Mouse (Mus musculus) liver, embryonic 14 days (tissue): ENCODE measurements around the gene Cyp4f37. TPM values are rescaled to one million over a fixed set of nuclear protein-coding genes. Genes with fewer than 3 reads are reported as not detected.

ENCODE experiments used
- polyA plus RNA-seq: library from polyadenylated mRNA; depleted of rRNA; stranded (reverse); fragments of >200 nt; gene quantifications from 2 replicates; pipeline ENCODE4 v1.2.3, GENCODE M21; 2012; rRNA removed

Gene Cyp4f37
- polyA plus RNA-seq = not detected in 2 replicates

DNA sequence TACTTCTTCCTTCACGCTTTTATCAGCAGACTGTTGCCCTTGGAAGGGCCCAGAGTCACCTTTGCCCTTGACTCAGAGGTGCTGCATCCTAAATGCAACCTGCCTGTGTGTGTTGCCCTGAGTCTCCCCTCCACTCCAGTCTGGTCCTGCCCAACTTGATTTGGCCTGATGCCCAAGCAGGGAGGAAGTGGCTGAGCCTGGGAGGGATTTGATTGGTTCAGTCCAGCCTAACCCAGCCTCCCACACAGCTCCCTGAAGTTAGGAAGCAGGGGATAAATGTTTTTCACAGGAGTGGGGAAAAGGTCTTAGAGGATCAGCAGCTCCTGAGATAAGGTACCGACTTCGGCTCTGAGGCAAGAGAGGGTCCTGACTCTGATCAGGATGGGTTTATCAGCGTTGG is at the start of gene Cyp4f37:
TSS of gene Cyp4f37 (plus strand) at position 292 of the 400 bp plus-strand sequence.

DNA sequence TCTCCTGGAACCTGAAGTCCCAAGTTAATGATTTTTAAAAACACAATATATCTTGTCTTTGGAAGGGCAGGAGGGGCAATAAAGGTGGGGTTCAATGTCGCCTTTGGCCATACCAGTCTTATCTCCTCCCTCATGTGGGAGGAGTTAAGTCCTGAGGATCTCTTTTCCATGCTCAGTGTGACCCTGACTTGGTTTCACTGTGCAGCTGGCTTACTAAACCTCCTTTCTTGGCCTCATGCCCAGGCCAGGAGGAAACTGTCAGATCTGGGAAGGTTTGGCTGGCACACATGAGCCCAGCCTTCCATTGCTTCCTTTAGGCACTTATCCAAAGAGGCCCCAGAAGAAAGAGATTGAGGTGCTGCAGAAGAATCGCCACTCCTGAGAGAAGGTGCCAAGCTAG is 37.6 kb downstream of the Cyp4f37 start, which contains the start of gene Cyp4f40:
TSS of gene Cyp4f40 (plus strand) at position 189 of the 400 bp plus-strand sequence.

DNA sequence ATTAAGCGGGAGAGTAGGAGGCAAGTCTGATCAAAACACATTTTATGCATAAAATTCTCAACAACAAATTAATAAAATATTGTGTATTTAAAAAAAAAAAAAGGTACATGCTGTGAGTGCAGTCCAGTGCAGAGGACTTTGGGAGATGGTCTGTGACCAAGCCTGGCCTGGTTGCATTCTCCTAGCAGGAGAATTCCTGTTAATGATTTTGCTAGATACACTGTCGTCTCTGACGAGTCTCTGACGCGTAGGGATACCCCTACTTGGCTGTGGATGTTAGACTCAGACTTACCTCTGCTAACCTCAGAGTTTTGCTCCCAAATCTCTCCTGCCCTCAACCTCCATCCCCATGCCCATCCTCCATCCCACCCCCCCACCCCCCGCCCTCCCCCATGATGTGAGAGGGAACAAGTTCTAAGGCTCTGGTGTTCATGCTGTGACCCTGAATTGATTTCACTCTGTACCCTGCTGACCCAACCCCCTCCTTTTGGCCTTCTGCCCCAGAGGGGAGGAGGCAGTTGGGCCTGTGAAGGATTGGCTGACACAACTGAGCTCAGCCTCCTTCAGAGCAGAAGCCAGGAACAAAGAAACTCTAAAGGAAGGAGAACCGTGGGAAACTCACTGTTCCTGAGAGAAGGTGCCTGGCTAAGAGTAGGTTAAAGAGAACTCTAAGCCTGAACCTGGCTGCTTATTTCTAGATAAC is 64.1 kb downstream of the Cyp4f37 start, which contains the start of gene Cyp4f15:
TSS of gene Cyp4f15 (plus strand) at position 580 of the 703 bp plus-strand sequence.

Other genes with a start within 250 kb of the Cyp4f37 start
- 7.7 and 9.7 TPM in 2 replicates for gene Wiz, start 231.9 kb upstream of the Cyp4f37 start, polyA plus RNA-seq
- gene Rasal3, start 217.7 kb upstream of the Cyp4f37 start, polyA plus RNA-seq = 1.6 and 2.1 TPM in 2 replicates
- 4.1 and 4.9 TPM in 2 replicates for gene Pglyrp2, start 197.1 kb upstream of the Cyp4f37 start, polyA plus RNA-seq
- 0.26 and 0.27 TPM in 2 replicates for gene Cyp4f39, start 168.6 kb upstream of the Cyp4f37 start, polyA plus RNA-seq
- 0.48 and 0.50 TPM in 2 replicates for gene Cyp4f17, start 115.3 kb upstream of the Cyp4f37 start, polyA plus RNA-seq
- 2.2 and 2.8 TPM in 2 replicates for gene Cyp4f16, start 84.8 kb upstream of the Cyp4f37 start, polyA plus RNA-seq
- gene Cyp4f40, start 37.6 kb downstream of the Cyp4f37 start, polyA plus RNA-seq = not detected in 2 replicates
- 3.5 and 4.0 TPM in 2 replicates for gene Cyp4f15, start 64.3 kb downstream of the Cyp4f37 start, polyA plus RNA-seq
- 7.6 and 9.3 TPM in 2 replicates for gene Zfp871, start 167.0 kb downstream of the Cyp4f37 start, polyA plus RNA-seq
- 0.11 and 0.17 TPM in 2 replicates for gene Zfp811, start 188.6 kb downstream of the Cyp4f37 start, polyA plus RNA-seq
- 1.0 TPM in 2 replicates for gene Zfp799, start 209.0 kb downstream of the Cyp4f37 start, polyA plus RNA-seq